Mouse (Mus musculus) limb, embryonic 13.5 days (tissue): Measurements from ENCODE around the gene Prdm5. TPM values are rescaled to one million over a fixed set of nuclear protein-coding genes. Genes with fewer than 3 reads are reported as not detected.

Experiments
- ATAC-seq: fragments of 200-750 bp; cut with Nextera tagmentation; 2 replicates; pipeline ENCODE4 v1.8.0; 2017; ENCODE audit warnings: low read depth, moderate number of reproducible peaks, moderate TSS enrichment; ENCODE audit not compliant: low FRiP score
- H3K27ac ChIP-seq: fragments of 300-500 bp; sonication (generic); 2 replicates; pipeline ENCODE4 v1.5.1; 2015; ENCODE audit warnings: inconsistent platforms, mild to moderate bottlenecking, moderate library complexity
- H3K27me3 ChIP-seq: fragments of 300-500 bp; sonication (generic); 2 replicates; pipeline ENCODE4 v1.6.1; 2015; ENCODE audit warnings: mild to moderate bottlenecking, inconsistent platforms
- H3K36me3 ChIP-seq: fragments of 300-500 bp; sonication (generic); 2 replicates; pipeline ENCODE4 v1.6.1; 2015; ENCODE audit warnings: inconsistent platforms, mild to moderate bottlenecking, moderate library complexity
- H3K4me1 ChIP-seq: fragments of 300-500 bp; sonication (generic); 2 replicates; pipeline ENCODE4 v1.6.1; 2015; ENCODE audit warnings: inconsistent platforms
- H3K4me2 ChIP-seq: fragments of 300-500 bp; sonication (generic); replicated peaks from 2 replicates; pipeline ENCODE4 v1.6.1; 2015; ENCODE audit warnings: inconsistent platforms, mild to moderate bottlenecking, moderate library complexity
- H3K4me3 ChIP-seq: fragments of 300-500 bp; sonication (generic); 2 replicates; pipeline ENCODE4 v1.5.1; 2015; ENCODE audit warnings: moderate library complexity, mild to moderate bottlenecking, inconsistent platforms
- H3K9ac ChIP-seq: fragments of 300-500 bp; sonication (generic); 2 replicates; pipeline ENCODE4 v1.6.1; 2015; ENCODE audit warnings: mild to moderate bottlenecking, inconsistent platforms
- H3K9me3 ChIP-seq: fragments of 300-500 bp; sonication (generic); 2 replicates; pipeline ENCODE4 v1.6.1; 2016; ENCODE audit warnings: inconsistent platforms
- WGBS: fragments of 180-500 bp; shearing (Covaris S2); methylation state at CpG from one replicate; pipeline ENCODE4 v1.1.7; 2015; 5-methylcytosine and 5-hydroxymethylcytosine counted together
- polyA plus RNA-seq: library from polyadenylated mRNA; unstranded; fragments of >200 nt; fragmentation: Nextera tagmentation; extraction: Ambion mirVana; gene quantifications from 2 replicates; pipeline ENCODE4 v1.2.1, GENCODE M21; 2015

The Prdm5 gene
- 30.2 and 32.2 TPM in 2 replicates for polyA plus RNA-seq

DNA sequence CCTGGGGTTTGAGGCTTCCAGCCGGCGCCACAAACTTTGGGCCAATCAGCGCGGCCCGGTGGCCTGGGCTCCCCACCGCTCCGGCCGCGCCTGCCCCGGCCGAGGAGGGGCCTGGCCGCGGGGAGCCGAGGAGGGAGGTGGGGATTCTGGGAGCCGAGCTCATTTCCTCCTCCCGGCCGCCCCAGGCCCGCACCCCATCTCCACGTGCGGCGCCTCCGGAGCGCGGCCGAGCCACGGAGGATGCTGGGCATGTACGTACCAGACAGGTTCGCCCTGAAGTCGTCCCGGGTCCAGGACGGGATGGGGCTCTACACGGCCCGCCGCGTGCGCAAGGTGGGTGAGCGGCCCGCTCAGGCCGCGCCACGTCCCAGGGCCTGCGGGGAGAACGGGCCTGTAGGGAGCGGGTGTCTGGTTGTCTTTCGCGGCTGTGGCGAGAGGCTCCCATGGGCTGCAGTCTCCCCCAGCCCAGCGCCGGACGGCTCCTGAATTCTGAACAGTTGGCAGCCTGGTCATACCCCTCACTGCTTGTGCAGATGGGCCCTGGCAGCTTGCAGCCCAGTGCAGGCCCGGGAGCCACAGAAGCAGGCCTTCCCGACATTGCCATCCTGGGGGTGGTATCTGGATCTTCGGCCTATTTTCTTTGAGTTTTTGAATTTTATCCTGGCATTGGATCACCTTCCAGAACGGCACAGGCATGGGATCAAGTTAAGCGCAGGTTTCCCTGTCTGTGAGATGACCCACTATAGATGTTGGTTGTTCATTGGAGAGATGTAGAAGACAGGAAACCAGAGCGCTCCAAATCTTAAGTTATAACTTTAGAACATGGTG lies at the start of gene Prdm5:
Gene Prdm5, plus strand, starts transcription at position 128 of the 828 bp plus-strand sequence.
- Histone ChIP-seq H3K36me3 (no peaks in the 10 kb centered on the region), H3K27ac (peak within 1 kb of the TSS; percentile 85), H3K9me3 (no peaks in the 10 kb centered on the region), H3K4me2 (peak within 1 kb of the TSS; percentile 78), H3K4me1 (peaks cover 26% of the 10 kb centered on the region), H3K4me3 (peak within 1 kb of the TSS; percentile 65), H3K27me3 (no peaks in the 10 kb centered on the region), H3K9ac (peak within 1 kb of the TSS; percentile 90)
- 4% methylated on average over 54 of the region's 56 CpGs for WGBS
- ATAC-seq, result peak; percentile 93

DNA sequence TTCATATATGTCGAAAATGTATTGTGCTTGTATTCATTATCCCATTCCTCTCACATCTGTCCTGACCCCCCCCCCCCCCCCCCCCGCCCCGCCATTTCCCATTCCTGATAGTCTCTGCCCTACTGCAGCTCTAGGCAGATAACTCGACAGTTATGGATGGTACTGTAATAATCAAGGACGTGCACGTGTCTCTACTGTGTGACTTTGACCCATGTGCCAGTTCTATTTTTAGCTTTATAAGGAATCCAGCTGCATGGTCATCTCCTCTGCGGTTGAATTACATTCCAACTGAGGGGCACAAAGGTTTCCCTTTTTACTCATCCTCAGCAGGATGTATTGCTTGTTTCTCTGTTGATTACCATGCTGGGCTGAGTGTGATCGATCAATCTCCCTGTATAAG lies 39.3 kb upstream of the Prdm5 start:
- Histone ChIP-seq H3K27me3 (no peaks in the 10 kb centered on the region), H3K4me1 (no peaks in the 10 kb centered on the region), H3K4me2 (no peak overlapping the region), H3K27ac (no peak overlapping the region), H3K4me3 (no peak overlapping the region), H3K36me3 (no peaks in the 10 kb centered on the region), H3K9ac (no peak overlapping the region), H3K9me3 (no peaks in the 10 kb centered on the region)
- no peak for ATAC-seq
- 65% methylated on average over 6 of the region's 8 CpGs for WGBS

DNA sequence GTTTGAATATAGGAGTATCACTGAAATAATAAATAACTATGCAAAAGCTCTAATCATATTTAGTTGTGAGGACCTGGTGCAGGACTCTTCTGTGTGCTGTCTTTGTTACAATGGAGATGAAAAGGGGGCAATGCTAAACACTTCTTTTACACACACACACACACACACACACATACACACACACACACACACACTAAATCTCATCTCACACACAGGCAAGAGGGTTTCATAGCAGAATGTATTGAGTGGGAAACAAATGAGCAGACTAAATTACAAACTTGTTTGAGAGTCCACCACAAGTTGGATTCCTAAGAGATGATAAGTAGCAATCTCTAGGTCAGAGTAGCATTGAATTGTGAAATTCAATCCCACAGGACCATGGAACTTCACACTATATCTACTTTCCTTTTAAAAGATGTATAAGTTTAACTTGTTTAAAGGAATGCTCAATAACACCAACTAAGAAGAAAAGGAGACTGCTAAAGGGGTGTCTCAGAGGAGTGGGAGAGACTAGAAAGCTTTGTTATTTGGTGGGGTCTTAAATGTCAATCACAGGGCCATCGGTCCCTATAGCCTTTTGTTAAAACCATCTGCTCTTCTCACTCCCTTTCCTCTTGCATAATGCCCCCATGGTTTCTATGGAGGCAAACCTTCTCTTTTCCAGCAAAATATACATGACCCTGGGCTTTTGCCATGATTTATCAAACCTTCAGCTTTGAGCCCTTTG lies 35.5 kb upstream of the Prdm5 start:
- Histone ChIP-seq H3K9ac (no peak overlapping the region), H3K4me1 (no peaks in the 10 kb centered on the region), H3K4me2 (no peak overlapping the region), H3K27ac (no peak overlapping the region), H3K36me3 (no peaks in the 10 kb centered on the region), H3K9me3 (no peaks in the 10 kb centered on the region), H3K4me3 (no peak overlapping the region), H3K27me3 (no peaks in the 10 kb centered on the region)
- 72% methylated on average over 1 of the region's 1 CpGs for WGBS
- no peak for ATAC-seq

DNA sequence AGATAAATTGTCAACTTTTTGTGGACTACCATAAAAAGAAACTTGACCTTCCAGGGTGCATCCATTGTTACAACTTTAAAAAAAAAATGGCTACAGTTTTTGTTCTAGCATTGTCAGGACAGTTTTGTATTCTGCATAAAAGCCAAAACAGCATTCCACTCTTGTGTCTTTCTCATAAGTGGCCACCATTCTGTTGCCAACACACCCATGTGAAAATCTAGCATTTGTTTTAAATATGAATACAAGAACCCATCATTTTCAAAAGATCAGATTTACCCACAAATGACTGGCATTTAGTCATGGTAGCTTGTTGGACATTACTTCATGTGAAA lies 35.0 kb upstream of the Prdm5 start:
- no peaks in the 10 kb centered on the region for H3K4me1 ChIP-seq
- no peak overlapping the region for H3K27ac ChIP-seq
- H3K27me3 ChIP-seq, result no peaks in the 10 kb centered on the region
- no peaks in the 10 kb centered on the region for H3K36me3 ChIP-seq
- no peak overlapping the region for H3K4me2 ChIP-seq
- no peak overlapping the region for H3K9ac ChIP-seq
- ATAC-seq, result no peak
- no peaks in the 10 kb centered on the region for H3K9me3 ChIP-seq
- H3K4me3 ChIP-seq, result no peak overlapping the region

DNA sequence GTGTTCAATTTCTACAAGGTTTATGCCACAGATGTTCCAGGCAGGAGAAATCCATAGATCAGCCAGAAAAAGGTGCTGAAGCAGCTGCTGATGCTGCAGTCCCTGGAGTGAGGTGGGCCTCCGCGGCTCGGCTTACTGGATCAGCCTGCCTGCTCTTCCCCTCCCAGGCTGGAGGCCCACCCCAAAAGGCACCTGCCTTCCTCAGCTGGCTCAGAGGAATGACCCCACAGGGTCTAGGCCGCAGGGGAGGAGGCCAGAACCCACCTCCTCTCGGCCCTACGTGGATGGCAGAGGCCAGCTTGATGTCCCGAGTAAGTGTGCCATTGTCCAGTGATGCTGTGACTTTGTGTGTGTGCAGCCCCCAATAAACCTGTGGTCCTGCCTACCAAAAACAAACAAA lies 20.6 kb upstream of the Prdm5 start:
- 57% methylated on average over 7 of the region's 7 CpGs for WGBS
- no peak overlapping the region for H3K4me2 ChIP-seq
- no peak overlapping the region for H3K9ac ChIP-seq
- H3K4me1 ChIP-seq, result no peaks in the 10 kb centered on the region
- no peaks in the 10 kb centered on the region for H3K27me3 ChIP-seq
- no peak overlapping the region for H3K4me3 ChIP-seq
- no peaks in the 10 kb centered on the region for H3K36me3 ChIP-seq
- H3K9me3 ChIP-seq, result no peaks in the 10 kb centered on the region
- no peak overlapping the region for H3K27ac ChIP-seq
- no peak for ATAC-seq

DNA sequence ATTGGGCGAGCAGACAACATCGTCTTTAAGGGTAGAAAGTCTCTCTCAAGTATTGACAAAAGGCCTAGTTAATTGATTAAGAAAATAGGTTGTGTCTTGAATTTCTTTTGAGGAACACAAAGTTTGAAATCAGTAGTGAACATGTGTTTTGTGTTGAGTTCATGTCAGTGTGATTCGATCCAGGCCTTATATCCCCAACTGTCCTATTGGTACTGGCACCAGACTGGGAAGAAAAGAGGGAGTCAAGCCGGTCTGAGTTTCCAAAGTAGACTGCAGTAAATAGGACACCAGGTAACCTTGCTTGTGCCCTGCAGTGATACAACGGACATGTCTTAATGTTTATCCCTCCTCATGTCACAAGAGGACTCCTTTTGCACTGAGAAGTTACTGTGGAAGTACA lies 19.6 kb upstream of the Prdm5 start:
- ATAC-seq, result no peak
- H3K9ac ChIP-seq, result no peak overlapping the region
- no peak overlapping the region for H3K4me3 ChIP-seq
- no peaks in the 10 kb centered on the region for H3K27me3 ChIP-seq
- no peak overlapping the region for H3K27ac ChIP-seq
- no peak overlapping the region for H3K4me2 ChIP-seq
- H3K9me3 ChIP-seq, result no peaks in the 10 kb centered on the region
- no peaks in the 10 kb centered on the region for H3K4me1 ChIP-seq
- H3K36me3 ChIP-seq, result no peaks in the 10 kb centered on the region
- 65% methylated on average over 5 of the region's 5 CpGs for whole genome bisulfite sequencing

DNA sequence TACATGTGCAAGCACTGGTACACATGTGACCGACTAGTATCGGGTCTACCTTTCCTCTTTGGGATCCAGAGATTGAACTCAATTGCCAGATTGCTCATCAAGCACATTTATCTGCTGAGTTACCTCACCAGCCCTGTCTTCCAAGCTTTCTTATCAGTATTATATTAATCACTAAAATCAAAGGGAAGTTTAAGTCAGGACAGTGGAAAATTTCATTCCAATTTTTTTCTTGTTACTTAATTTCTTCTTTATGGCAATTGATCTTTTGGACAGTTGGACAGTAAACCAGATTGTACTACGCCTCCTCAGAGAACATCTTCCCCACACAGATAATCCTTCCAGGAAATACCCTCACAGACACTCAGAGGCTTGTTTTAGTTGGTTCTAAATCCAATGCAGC lies 18.7 kb upstream of the Prdm5 start:
- Histone ChIP-seq H3K36me3 (no peaks in the 10 kb centered on the region), H3K4me3 (no peak overlapping the region), H3K4me1 (peaks cover 4% of the 10 kb centered on the region), H3K27me3 (no peaks in the 10 kb centered on the region), H3K9me3 (no peaks in the 10 kb centered on the region), H3K27ac (no peak overlapping the region), H3K9ac (no peak overlapping the region), H3K4me2 (no peak overlapping the region)
- no peak for ATAC-seq
- 91% methylated on average over 3 of the region's 3 CpGs for WGBS

DNA sequence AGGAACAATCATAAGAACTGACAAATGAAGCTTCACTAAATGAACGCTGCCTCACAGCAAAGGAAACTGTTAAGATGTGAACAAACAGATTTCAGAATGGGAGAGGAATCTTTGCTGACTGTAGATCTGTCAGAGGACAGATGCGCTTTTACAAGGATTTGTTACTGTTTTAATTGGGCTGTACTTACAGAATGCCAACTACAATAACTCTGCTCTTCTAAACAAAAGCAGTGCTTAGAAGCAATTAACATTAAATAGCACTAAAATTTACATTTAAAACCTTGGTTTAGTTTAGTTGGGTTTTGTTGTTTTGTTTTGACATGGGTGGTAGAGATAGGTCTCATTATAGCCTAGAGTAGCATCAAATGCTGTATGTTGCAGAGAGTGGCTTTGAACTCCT lies 14.3 kb upstream of the Prdm5 start:
- no peak overlapping the region for H3K4me2 ChIP-seq
- H3K27me3 ChIP-seq, result no peaks in the 10 kb centered on the region
- peaks cover 5% of the 10 kb centered on the region for H3K4me1 ChIP-seq
- 78% methylated on average over 2 of the region's 2 CpGs for WGBS
- no peak overlapping the region for H3K9ac ChIP-seq
- no peaks in the 10 kb centered on the region for H3K9me3 ChIP-seq
- H3K4me3 ChIP-seq, result no peak overlapping the region
- H3K27ac ChIP-seq, result no peak overlapping the region
- ATAC-seq, result no peak
- H3K36me3 ChIP-seq, result no peaks in the 10 kb centered on the region

DNA sequence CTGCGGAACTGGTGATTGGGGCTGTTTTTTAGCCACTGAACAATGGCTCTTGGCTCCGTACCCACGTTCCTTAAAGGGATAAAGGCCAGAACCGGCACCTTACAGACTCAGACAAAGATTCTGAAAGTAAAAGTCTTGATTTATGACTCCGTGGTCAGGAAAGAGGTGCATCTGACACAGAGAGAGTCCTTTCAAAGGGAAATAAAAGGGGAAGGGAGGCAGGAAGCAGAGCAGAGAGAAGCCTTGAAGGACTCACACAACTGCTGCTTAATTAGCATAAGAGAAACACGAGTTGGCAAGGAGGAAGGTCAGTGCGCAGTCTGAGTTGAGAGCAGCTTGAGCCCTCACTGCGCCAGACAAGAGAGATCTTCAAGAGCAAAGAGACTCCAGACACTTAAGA lies 13.7 kb upstream of the Prdm5 start:
- Histone ChIP-seq H3K27ac (no peak overlapping the region), H3K9me3 (no peaks in the 10 kb centered on the region), H3K36me3 (no peaks in the 10 kb centered on the region), H3K9ac (no peak overlapping the region), H3K4me1 (peaks cover 5% of the 10 kb centered on the region), H3K27me3 (no peaks in the 10 kb centered on the region), H3K4me3 (no peak overlapping the region), H3K4me2 (peak overlapping the region; percentile 21; the same call in 1 of the 2 replicates)
- WGBS, result 9% methylated on average over 8 of the region's 8 CpGs
- ATAC-seq, result no peak

DNA sequence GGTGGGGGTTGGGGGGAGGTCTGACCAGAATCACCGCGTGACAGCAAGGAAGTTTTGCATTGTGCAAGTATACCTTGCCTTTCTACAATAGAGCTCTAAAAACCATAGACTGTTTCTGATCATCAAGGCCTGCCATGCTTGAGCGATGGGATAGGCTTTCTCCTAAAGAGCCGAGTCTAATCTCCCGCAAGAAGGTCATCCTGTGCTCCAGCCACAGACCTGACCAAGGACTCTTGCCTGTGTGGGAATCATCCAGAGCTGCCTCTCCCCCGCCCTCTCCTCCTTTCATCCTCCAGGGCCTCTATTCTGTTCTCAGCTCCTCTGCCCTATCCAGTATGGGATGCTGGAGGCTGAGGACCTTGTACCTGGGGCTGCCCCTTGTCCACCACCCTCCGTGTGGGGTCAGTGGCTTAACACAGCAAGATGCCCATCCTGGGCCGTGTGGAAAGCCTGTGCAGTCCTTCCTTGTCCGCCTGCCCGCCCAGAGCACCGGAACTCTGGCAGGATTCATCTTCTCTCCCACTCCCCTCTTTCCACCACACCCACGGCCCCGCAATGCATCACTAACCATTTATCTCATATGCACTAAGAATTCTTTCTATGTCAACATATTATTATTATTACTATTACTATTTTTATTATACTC lies 12.9 kb upstream of the Prdm5 start:
- Histone ChIP-seq H3K9ac (no peak overlapping the region), H3K9me3 (no peaks in the 10 kb centered on the region), H3K27ac (no peak overlapping the region), H3K4me2 (no peak overlapping the region), H3K27me3 (no peaks in the 10 kb centered on the region), H3K4me1 (peaks cover 5% of the 10 kb centered on the region), H3K4me3 (no peak overlapping the region), H3K36me3 (no peaks in the 10 kb centered on the region)
- WGBS, result 88% methylated on average over 13 of the region's 13 CpGs
- no peak for ATAC-seq

DNA sequence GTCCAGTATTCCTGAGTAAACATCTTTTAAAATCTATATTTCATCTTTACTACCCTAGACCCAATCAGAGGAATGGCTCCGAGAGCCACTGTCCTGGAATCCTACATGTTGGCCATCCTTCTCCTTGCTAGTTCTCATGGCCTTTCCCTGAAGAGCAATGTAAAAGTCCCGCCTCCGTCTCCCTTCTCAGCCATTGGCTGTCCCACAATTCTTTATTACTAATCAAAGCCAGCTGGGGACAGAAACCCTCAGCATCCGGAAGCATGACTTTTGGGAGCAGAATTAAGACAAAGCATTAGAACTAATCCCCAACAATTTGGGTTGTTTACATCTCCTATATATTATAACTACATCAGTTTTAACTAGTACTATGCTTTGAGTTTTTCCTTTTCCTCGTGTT lies 10.9 kb upstream of the Prdm5 start:
- H3K9me3 ChIP-seq, result no peaks in the 10 kb centered on the region
- 49% methylated on average over 5 of the region's 5 CpGs for WGBS

DNA sequence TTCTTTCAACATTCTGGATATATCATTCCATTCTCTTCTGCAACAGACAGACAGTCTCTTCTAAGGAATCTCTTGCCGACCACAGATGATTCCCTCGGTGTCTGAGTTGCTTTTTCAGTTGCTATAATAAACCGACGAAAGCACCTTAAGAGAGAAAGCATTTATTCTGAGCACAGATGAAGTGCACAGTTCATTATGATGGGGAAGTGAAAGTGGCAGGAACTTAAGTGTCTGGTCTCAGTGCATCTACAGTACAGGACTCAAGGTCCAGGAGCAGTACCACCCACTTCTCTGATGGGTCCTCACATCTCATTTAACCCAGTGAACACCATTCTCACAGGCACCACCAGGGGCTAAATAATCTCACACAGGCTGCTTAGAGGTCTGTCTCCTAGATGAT lies 5.2 kb upstream of the Prdm5 start:
- no peak overlapping the region for H3K9ac ChIP-seq
- H3K9me3 ChIP-seq, result no peaks in the 10 kb centered on the region
- no peak overlapping the region for H3K27ac ChIP-seq
- H3K4me1 ChIP-seq, result 0 out of 2 replicates have a peak, but pooled peaks cover 5% of the 10 kb centered on the region
- no peaks in the 10 kb centered on the region for H3K36me3 ChIP-seq
- H3K27me3 ChIP-seq, result no peaks in the 10 kb centered on the region
- no peak overlapping the region for H3K4me3 ChIP-seq
- no peak for ATAC-seq
- H3K4me2 ChIP-seq, result no peak overlapping the region
- WGBS, result 86% methylated on average over 4 of the region's 4 CpGs

More for the DNA sequence above, 10.9 kb upstream of the Prdm5 start:
- Histone ChIP-seq H3K27ac (no peak overlapping the region), H3K4me1 (peaks cover 5% of the 10 kb centered on the region), H3K36me3 (no peaks in the 10 kb centered on the region), H3K4me2 (no peak overlapping the region), H3K9ac (no peak overlapping the region), H3K27me3 (no peaks in the 10 kb centered on the region), H3K4me3 (no peak overlapping the region)
- ATAC-seq, result no peak
